Mouse (Mus musculus) kidney, adult 2 months (tissue): ENCODE data around the gene Rufy2.

ENCODE experiments used
- CTCF ChIP-seq: fragments of 200-500 bp; conservative IDR thresholded peaks from 2 replicates; pipeline ENCODE4 v1.5.1; 2011; ENCODE audit warnings: low read depth, mild to moderate bottlenecking, control low read depth, low read length, moderate library complexity, mixed read lengths; ENCODE audit not compliant: insufficient read depth, insufficient read length
- POLR2A ChIP-seq: fragments of 200-500 bp; IDR thresholded peaks from one replicate; pipeline ENCODE4 v1.6.1; 2011; ENCODE audit warnings: low read depth, low read length, control low read depth

- no peak for TF ChIP-seq CTCF
- TF ChIP-seq POLR2A, result no peak
Measured at GRCm38 (mm10) chr10:63060406-63060805, 80.4 kb downstream of the Rufy2 start.
